In genomic region chr5:37828001-37828400, GRCm38 (mm10) we compare ENCODE assay signal across 19 mouse cellular contexts. TPM values are rescaled to one million over a fixed set of nuclear protein-coding genes. Genes with fewer than 3 reads are reported as not detected.
DNase-seq lines count a peak whose midpoint lies in the region; ATAC-seq lines count a peak whose summit lies in the region.
"Had no signal": no experiment of that assay in that cellular context is flagged by ENCODE, and none has a peak within 500 bp of the region (broad histone marks: within the 10 kb centered on the region; RNA-seq: fewer than 3 reads in every experiment).

No protein-coding gene starts in this region.

- intact Hi-C loops in left cerebral cortex, postnatal 36 days (cut with DNase I): loop anchor here (5.0 to 10.0 kb wide), 2 partner anchors 209 to 257 kb away; partner anchors contain the start of gene Stx18

- no peak overlapping the region for H3K9ac ChIP-seq in forebrain, embryonic 12.5 days
- no peak overlapping the region for H3K9ac ChIP-seq in forebrain, embryonic 13.5 days
- no peak overlapping the region for H3K9ac ChIP-seq in midbrain, embryonic 14.5 days (replicated peaks; ENCODE audit: low read length)
- no peak overlapping the region for H3K9ac ChIP-seq in midbrain, embryonic 15.5 days
- H3K9ac ChIP-seq in embryonic facial prominence, embryonic 15.5 days: no peak overlapping the region
- H3K9ac ChIP-seq in neural tube, embryonic 12.5 days: no peak overlapping the region
- H3K9ac ChIP-seq: liver, embryonic 14.5 days had no signal

- no peak overlapping the region for H3K4me3 ChIP-seq in forebrain, embryonic 12.5 days (replicated peaks)
- no peak overlapping the region for H3K4me3 ChIP-seq in forebrain, embryonic 13.5 days
- H3K4me3 ChIP-seq in midbrain, embryonic 14.5 days (replicated peaks; ENCODE audit: low read depth, low read length): no peak overlapping the region
- no peak overlapping the region for H3K4me3 ChIP-seq in midbrain, embryonic 15.5 days
- H3K4me3 ChIP-seq in embryonic facial prominence, embryonic 15.5 days (replicated peaks): peak overlapping the region; percentile 72; the same call in 1 of the 2 replicates
- no peak overlapping the region for H3K4me3 ChIP-seq in neural tube, embryonic 12.5 days

- under 1% methylated on average over 14 of the region's 14 CpGs for WGBS in forebrain, embryonic 12.5 days
- under 1% methylated on average over 14 of the region's 14 CpGs for WGBS in forebrain, embryonic 13.5 days
- WGBS in midbrain, embryonic 14.5 days: under 1% methylated on average over 14 of the region's 14 CpGs
- WGBS in midbrain, embryonic 15.5 days: 1% methylated on average over 14 of the region's 14 CpGs
- WGBS in embryonic facial prominence, embryonic 15.5 days: 6% methylated on average over 14 of the region's 14 CpGs
- WGBS in neural tube, embryonic 12.5 days: 0% methylated on average over 14 of the region's 14 CpGs

- peaks cover 98% of the 10 kb centered on the region for H3K27me3 ChIP-seq in forebrain, embryonic 12.5 days
- H3K27me3 ChIP-seq in forebrain, embryonic 13.5 days: peaks cover 99% of the 10 kb centered on the region
- peaks cover 97% of the 10 kb centered on the region for H3K27me3 ChIP-seq in midbrain, embryonic 14.5 days (ENCODE audit: control insufficient read depth, insufficient read depth, low read length)
- peaks cover 79% of the 10 kb centered on the region for H3K27me3 ChIP-seq in midbrain, embryonic 15.5 days (replicated peaks)
- H3K27me3 ChIP-seq in embryonic facial prominence, embryonic 15.5 days: peaks cover 84% of the 10 kb centered on the region
- H3K27me3 ChIP-seq in neural tube, embryonic 12.5 days (replicated peaks): peaks cover 87% of the 10 kb centered on the region
- H3K27me3 ChIP-seq: Patski had no signal

- peaks cover 56% of the 10 kb centered on the region for H3K4me1 ChIP-seq in forebrain, embryonic 12.5 days
- H3K4me1 ChIP-seq in forebrain, embryonic 13.5 days: peaks cover 46% of the 10 kb centered on the region
- peaks cover 38% of the 10 kb centered on the region for H3K4me1 ChIP-seq in midbrain, embryonic 14.5 days (ENCODE audit: control insufficient read depth, insufficient read depth, low read length)
- H3K4me1 ChIP-seq in midbrain, embryonic 15.5 days: peaks cover 32% of the 10 kb centered on the region
- H3K4me1 ChIP-seq in embryonic facial prominence, embryonic 15.5 days: peaks cover 45% of the 10 kb centered on the region
- H3K4me1 ChIP-seq in neural tube, embryonic 12.5 days: peaks cover 47% of the 10 kb centered on the region

- H3K4me2 ChIP-seq in forebrain, embryonic 12.5 days: 0 out of 2 replicates have a peak overlapping the region, but pooled peaks have one; percentile 10
- H3K4me2 ChIP-seq in forebrain, embryonic 13.5 days: no peak overlapping the region
- H3K4me2 ChIP-seq in midbrain, embryonic 14.5 days (ENCODE audit: low read length): peak overlapping the region; percentile 34; the same call in 1 of the 2 replicates
- no peak overlapping the region for H3K4me2 ChIP-seq in midbrain, embryonic 15.5 days
- peak overlapping the region; percentile 80 for H3K4me2 ChIP-seq in embryonic facial prominence, embryonic 15.5 days (replicated peaks)
- H3K4me2 ChIP-seq in neural tube, embryonic 12.5 days (replicated peaks): peak overlapping the region; percentile 47

- no peaks in the 10 kb centered on the region for H3K36me3 ChIP-seq in forebrain, embryonic 12.5 days (replicated peaks)
- no peaks in the 10 kb centered on the region for H3K36me3 ChIP-seq in forebrain, embryonic 13.5 days (ENCODE audit: poor library complexity, severe bottlenecking)
- no peaks in the 10 kb centered on the region for H3K36me3 ChIP-seq in midbrain, embryonic 14.5 days (ENCODE audit: control insufficient read depth, insufficient read depth, low read length)
- no peaks in the 10 kb centered on the region for H3K36me3 ChIP-seq in midbrain, embryonic 15.5 days (replicated peaks)
- H3K36me3 ChIP-seq in embryonic facial prominence, embryonic 15.5 days: no peaks in the 10 kb centered on the region
- no peaks in the 10 kb centered on the region for H3K36me3 ChIP-seq in neural tube, embryonic 12.5 days

- DNase-seq in midbrain, embryonic 14.5 days: peak; percentile 46
- no peak for DNase-seq in adrenal gland, adult 2 months
- no peak for DNase-seq in left cerebral cortex, postnatal 36 days (ENCODE audit: low spot score in 2 of 2)
- DNase-seq: cerebellum, adult 11 months; kidney, adult 2 months; kidney, postnatal 25 days; layer of hippocampus, adult 9-11 months; lung, postnatal 10 days; thymus, postnatal 25 days had no signal

- H3K27ac ChIP-seq in forebrain, embryonic 12.5 days: no peak overlapping the region
- H3K27ac ChIP-seq in forebrain, embryonic 13.5 days: no peak overlapping the region
- no peak overlapping the region for H3K27ac ChIP-seq in midbrain, embryonic 14.5 days (replicated peaks; ENCODE audit: low read depth, low read length)
- H3K27ac ChIP-seq in midbrain, embryonic 15.5 days: no peak overlapping the region
- H3K27ac ChIP-seq in embryonic facial prominence, embryonic 15.5 days (replicated peaks): peak overlapping the region; percentile 82
- H3K27ac ChIP-seq in neural tube, embryonic 12.5 days: no peak overlapping the region
- H3K27ac ChIP-seq: liver, embryonic 14.5 days had no signal

- no peaks in the 10 kb centered on the region for H3K9me3 ChIP-seq in forebrain, embryonic 12.5 days
- 0 out of 2 replicates have a peak, but pooled peaks cover 4% of the 10 kb centered on the region for H3K9me3 ChIP-seq in forebrain, embryonic 13.5 days (replicated peaks)
- no peaks in the 10 kb centered on the region for H3K9me3 ChIP-seq in midbrain, embryonic 14.5 days (ENCODE audit: control insufficient read depth, low read length)
- no peaks in the 10 kb centered on the region for H3K9me3 ChIP-seq in midbrain, embryonic 15.5 days
- no peaks in the 10 kb centered on the region for H3K9me3 ChIP-seq in embryonic facial prominence, embryonic 15.5 days (replicated peaks)
- 0 out of 2 replicates have a peak, but pooled peaks cover 4% of the 10 kb centered on the region for H3K9me3 ChIP-seq in neural tube, embryonic 12.5 days

- no peak for ATAC-seq in forebrain, embryonic 12.5 days (ENCODE audit: low FRiP score)
- ATAC-seq in forebrain, embryonic 13.5 days: no peak
- ATAC-seq in midbrain, embryonic 14.5 days (ENCODE audit: low FRiP score, low TSS enrichment): no peak
- ATAC-seq in midbrain, embryonic 15.5 days (replicated peaks): no peak
- no peak for ATAC-seq in embryonic facial prominence, embryonic 15.5 days (ENCODE audit: insufficient number of reproducible peaks, low FRiP score, low TSS enrichment, low read depth)
- ATAC-seq in neural tube, embryonic 12.5 days (ENCODE audit: low FRiP score, low read depth): 0 out of 2 replicates have a peak, but pooled peaks have one; percentile 8
- ATAC-seq: Patski had no signal

RNA-seq across cellular contexts. Expression of gene Msx1, which starts 3.6 kb away (rescaled TPM):
- polyA plus RNA-seq in forebrain, embryonic 12.5 days (2016; fragmentation: Nextera tagmentation; extraction: Ambion mirVana): 40.3 and 67.9 TPM in 2 replicates
- 17.7 and 20.2 TPM in 2 replicates for polyA plus RNA-seq in forebrain, embryonic 13.5 days (2015; fragmentation: Nextera tagmentation; extraction: Ambion mirVana)
- 5.9 and 13.3 TPM in 2 replicates for polyA plus RNA-seq in midbrain, embryonic 14.5 days (2014; fragmentation: Nextera tagmentation; extraction: Ambion mirVana)
- 15.5 and 17.2 TPM in 2 replicates for polyA plus RNA-seq in midbrain, embryonic 15.5 days (2015; fragmentation: Nextera tagmentation; extraction: Ambion mirVana)
- polyA plus RNA-seq in embryonic facial prominence, embryonic 15.5 days (2015; fragmentation: Nextera tagmentation; extraction: Ambion mirVana): 181 and 201 TPM in 2 replicates
- 38.8 and 50.5 TPM in 2 replicates for polyA plus RNA-seq in neural tube, embryonic 12.5 days (2016; fragmentation: Nextera tagmentation; extraction: Ambion mirVana)
- total RNA-seq in adrenal gland, adult 2 months (2021): 1 to 10 TPM; 1.4 to 2.3 TPM
- 4.5 and 5.2 TPM in 2 replicates for polyA plus RNA-seq in adrenal gland, adult 2 months (2012; rRNA removed)
- 1 to 10 TPM; 3.7 to 4.3 TPM for total RNA-seq in left cerebral cortex, postnatal 36 days (2021)
- total RNA-seq: granulocyte monocyte progenitor cell, adult 5-6 weeks; hematopoietic stem cell, adult 5-6 weeks; megakaryocyte-erythroid progenitor cell, adult 5-6 weeks had no signal

Comparison
In these comparisons a context has a peak if more than half of its experiments do, and no peak if none do; other contexts are left out.
1. H3K4me2 ChIP-seq: peak in forebrain, embryonic 12.5 days (single experiment), midbrain, embryonic 14.5 days (single experiment), embryonic facial prominence, embryonic 15.5 days (single experiment) and neural tube, embryonic 12.5 days (single experiment); none in forebrain, embryonic 13.5 days (single experiment) and midbrain, embryonic 15.5 days (single experiment).